Mouse (Mus musculus) neutrophil, adult 5-6 weeks (primary cell): Measurements from ENCODE around the gene Cabcoco1. TPM values are rescaled to one million over a fixed set of nuclear protein-coding genes. Genes with fewer than 3 reads are reported as not detected.
A peak's percentile ranks its signal among the peaks of the same experiment; 100 is the strongest.

ENCODE experiments used
- ATAC-seq: fragments of 151-379, 151-347 bp; 2 replicates; pipeline ENCODE4 v1.8.0; 2017; ENCODE audit warnings: mild to moderate bottlenecking, moderate TSS enrichment; ENCODE audit not compliant: insufficient number of reproducible peaks, poor library complexity, low FRiP score, severe bottlenecking; ENCODE audit errors: extremely low read depth
- total RNA-seq: library from RNA; stranded (forward); fragments of 200-1000 nt; gene quantifications from 2 replicates; pipeline ENCODE4 v1.2.3, GENCODE M21; 2017

Gene Cabcoco1
- 0.70 TPM in 1 of 2 replicates, not detected in the other for total RNA-seq

GRCm38 (mm10) chr10:68541139-68541942 lies at the start of gene Cabcoco1:
Gene Cabcoco1 (minus strand): TSS chr10:68541896.
- peak; percentile 93 for ATAC-seq

GRCm38 (mm10) chr10:68589530-68590252 lies 48.0 kb upstream of the Cabcoco1 start:
- ATAC-seq, result no peak

- ATAC-seq, result no peak
These were observed 45.8 kb upstream of the Cabcoco1 start for GRCm38 (mm10) chr10:68587416-68588040.

- no peak for ATAC-seq
These were observed 35.6 kb upstream of the Cabcoco1 start for GRCm38 (mm10) chr10:68577321-68577720.

- ATAC-seq, result no peak
These were observed 26.5 kb upstream of the Cabcoco1 start for GRCm38 (mm10) chr10:68568172-68568571.

- ATAC-seq, result no peak
These were observed 20.6 kb upstream of the Cabcoco1 start for GRCm38 (mm10) chr10:68562344-68562743.

GRCm38 (mm10) chr10:68558828-68559219 lies 17.1 kb upstream of the Cabcoco1 start:
- no peak for ATAC-seq

GRCm38 (mm10) chr10:68558105-68558827 lies 16.6 kb upstream of the Cabcoco1 start:
- ATAC-seq, result no peak

- no peak for ATAC-seq
These were observed 12.0 kb upstream of the Cabcoco1 start for GRCm38 (mm10) chr10:68553677-68554076.

GRCm38 (mm10) chr10:68552556-68552955 lies 10.9 kb upstream of the Cabcoco1 start:
- ATAC-seq, result no peak

GRCm38 (mm10) chr10:68551316-68551715 lies 9.6 kb upstream of the Cabcoco1 start:
- ATAC-seq, result no peak

GRCm38 (mm10) chr10:68550668-68551267 lies 9.1 kb upstream of the Cabcoco1 start:
- ATAC-seq, result no peak

- no peak for ATAC-seq
These were observed 1.4 kb upstream of the Cabcoco1 start for GRCm38 (mm10) chr10:68543107-68543506.

GRCm38 (mm10) chr10:68541943-68542420 lies 286 bp upstream of the Cabcoco1 start:
- ATAC-seq, result 0 out of 2 replicates have a peak, but pooled peaks have one; percentile 4

GRCm38 (mm10) chr10:68540612-68541011 lies 1.1 kb downstream of the Cabcoco1 start:
- no peak for ATAC-seq

GRCm38 (mm10) chr10:68537261-68537950 lies 4.3 kb downstream of the Cabcoco1 start:
- ATAC-seq, result no peak

- no peak for ATAC-seq
These were observed 12.2 kb downstream of the Cabcoco1 start for GRCm38 (mm10) chr10:68529364-68530049.
